Mouse (Mus musculus) limb, embryonic 12.5 days (tissue): Measurements from ENCODE around the gene Catspere2. TPM values are rescaled to one million over a fixed set of nuclear protein-coding genes. Genes with fewer than 3 reads are reported as not detected.

ENCODE experiments used
- ATAC-seq: fragments of 200-750 bp; cut with Nextera tagmentation; 2 replicates; pipeline ENCODE4 v1.8.0; 2017; ENCODE audit warnings: low read depth, moderate TSS enrichment; ENCODE audit not compliant: insufficient number of reproducible peaks, insufficient read depth, low FRiP score, low TSS enrichment
- H3K27ac ChIP-seq: fragments of 300-500 bp; sonication (generic); 2 replicates; pipeline ENCODE4 v1.5.1; 2016; ENCODE audit warnings: mild to moderate bottlenecking, moderate library complexity
- H3K27me3 ChIP-seq: fragments of 300-500 bp; sonication (generic); 2 replicates; pipeline ENCODE4 v1.6.1; 2016; ENCODE audit warnings: mild to moderate bottlenecking, moderate library complexity
- H3K36me3 ChIP-seq: fragments of 300-500 bp; sonication (generic); 2 replicates; pipeline ENCODE4 v1.6.1; 2016; ENCODE audit warnings: mild to moderate bottlenecking, moderate library complexity
- H3K4me1 ChIP-seq: fragments of 300-500 bp; sonication (generic); replicated peaks from 2 replicates; pipeline ENCODE4 v1.6.1; 2016
- H3K4me2 ChIP-seq: fragments of 300-500 bp; sonication (generic); 2 replicates; pipeline ENCODE4 v1.6.1; 2016; ENCODE audit warnings: mild to moderate bottlenecking, moderate library complexity
- H3K4me3 ChIP-seq: fragments of 300-500 bp; sonication (generic); replicated peaks from 2 replicates; pipeline ENCODE4 v1.5.1; 2016; ENCODE audit warnings: mild to moderate bottlenecking
- H3K9ac ChIP-seq: fragments of 300-500 bp; sonication (generic); replicated peaks from 2 replicates; pipeline ENCODE4 v1.6.1; 2016; ENCODE audit warnings: mild to moderate bottlenecking, moderate library complexity
- H3K9me3 ChIP-seq: fragments of 300-500 bp; sonication (generic); 2 replicates; pipeline ENCODE4 v1.6.1; 2016; ENCODE audit warnings: mild to moderate bottlenecking, moderate library complexity
- WGBS: fragments of 180-500 bp; shearing (Covaris S2); methylation state at CpG from one replicate; pipeline ENCODE4 v1.1.7; 2016; 5-methylcytosine and 5-hydroxymethylcytosine counted together
- polyA plus RNA-seq: library from polyadenylated mRNA; unstranded; fragments of >200 nt; fragmentation: Nextera tagmentation; extraction: Ambion mirVana; gene quantifications from 2 replicates; pipeline ENCODE4 v1.2.1, GENCODE M21; 2016

Catspere2 gene
- polyA plus RNA-seq, 1 experiment from 2014 or later: 0.09 TPM

DNA sequence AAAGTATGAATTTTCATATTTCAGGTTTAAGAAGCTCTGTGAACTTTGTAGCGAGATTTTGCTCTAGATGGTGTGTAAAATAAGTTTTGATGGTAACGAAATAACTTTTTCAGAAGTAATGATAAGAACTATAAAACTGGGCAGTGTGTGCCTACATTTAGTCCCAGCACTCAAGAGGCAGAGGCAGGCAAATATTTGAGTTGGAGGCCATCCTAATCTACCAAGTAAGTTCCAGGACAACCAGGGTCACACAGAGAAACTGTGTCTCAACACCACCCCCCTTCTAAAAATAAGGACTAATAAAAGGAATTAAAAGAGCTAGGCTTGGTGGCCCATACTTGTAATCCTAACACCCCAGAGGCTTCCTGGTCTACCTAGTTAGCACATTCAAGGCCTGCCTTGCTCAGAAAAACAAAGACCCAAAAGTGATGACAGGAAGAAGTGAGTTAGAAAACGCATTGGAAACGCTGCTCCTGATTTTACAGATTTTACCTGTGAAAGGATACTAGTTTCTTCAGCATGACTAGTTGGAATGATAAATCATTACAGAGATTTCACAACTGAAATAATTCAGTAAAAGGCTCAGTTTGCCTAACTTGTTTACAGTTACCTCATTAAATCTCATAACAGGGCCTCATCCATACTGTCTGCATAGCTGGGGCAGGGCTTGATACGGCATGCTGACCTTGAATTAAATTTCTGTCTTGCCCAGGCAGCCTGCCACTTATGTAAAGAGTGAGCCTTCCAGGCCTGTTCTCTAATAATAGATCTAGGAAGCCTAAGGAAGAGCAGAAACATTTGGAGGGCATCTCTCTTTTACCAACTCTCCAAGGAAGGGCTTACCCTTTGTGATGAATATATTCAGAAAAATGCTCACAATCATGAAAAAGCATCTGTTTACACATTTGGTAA is 236.2 kb downstream of the Catspere2 start:
- 81% methylated on average over 5 of the region's 5 CpGs for WGBS
- Histone ChIP-seq H3K4me1 (no peaks in the 10 kb centered on the region; the same call in 1 of the 2 replicates), H3K36me3 (no peaks in the 10 kb centered on the region), H3K9ac (no peak overlapping the region), H3K9me3 (no peaks in the 10 kb centered on the region), H3K4me3 (no peak overlapping the region), H3K4me2 (no peak overlapping the region), H3K27ac (no peak overlapping the region), H3K27me3 (no peaks in the 10 kb centered on the region)
- no peak for ATAC-seq

Other genes starting within 250 kb of the Catspere2 start
- gene Adss, start 186.9 kb upstream of the Catspere2 start, polyA plus RNA-seq: 62.3 and 64.3 TPM in 2 replicates
- 19.0 and 22.1 TPM in 2 replicates for gene Desi2, start 204.0 kb downstream of the Catspere2 start, polyA plus RNA-seq